Mouse (Mus musculus) intestine, postnatal 0 days (tissue): ENCODE results near the gene Cacna1a. TPM values are rescaled to one million over a fixed set of nuclear protein-coding genes. Genes with fewer than 3 reads are reported as not detected.

ENCODE experiments used
- ATAC-seq: fragments of 200-750 bp; cut with Nextera tagmentation; 2 replicates; pipeline ENCODE4 v1.8.0; 2017; ENCODE audit warnings: mild to moderate bottlenecking, moderate TSS enrichment, moderate library complexity
- H3K27ac ChIP-seq: fragments of 300-500 bp; sonication (generic); 2 replicates; pipeline ENCODE4 v1.5.1; 2014; ENCODE audit warnings: mild to moderate bottlenecking, low read depth, low read length, moderate library complexity
- H3K27me3 ChIP-seq: fragments of 300-500 bp; sonication (generic); replicated peaks from 2 replicates; pipeline ENCODE4 v1.6.1; 2014; ENCODE audit warnings: low read length, mixed read lengths; ENCODE audit not compliant: control insufficient read depth, insufficient read depth
- H3K36me3 ChIP-seq: fragments of 300-500 bp; sonication (generic); 2 replicates; pipeline ENCODE4 v1.6.1; 2014; ENCODE audit warnings: mild to moderate bottlenecking, moderate library complexity; ENCODE audit not compliant: control insufficient read depth, insufficient read depth
- H3K4me1 ChIP-seq: fragments of 300-500 bp; sonication (generic); replicated peaks from 2 replicates; pipeline ENCODE4 v1.6.1; 2014; ENCODE audit warnings: antibody characterized with exemption, low read length, mixed read lengths; ENCODE audit not compliant: control insufficient read depth, insufficient read depth
- H3K4me2 ChIP-seq: fragments of 300-500 bp; sonication (generic); replicated peaks from 2 replicates; pipeline ENCODE4 v1.6.1; 2014; ENCODE audit warnings: low read depth, mild to moderate bottlenecking, moderate library complexity
- H3K4me3 ChIP-seq: fragments of 300-500 bp; sonication (generic); 2 replicates; pipeline ENCODE4 v1.5.1; 2014; ENCODE audit warnings: low read depth, low read length
- H3K9ac ChIP-seq: fragments of 300-500 bp; sonication (generic); 2 replicates; pipeline ENCODE4 v1.6.1; 2014; ENCODE audit warnings: mild to moderate bottlenecking, low read depth, low read length
- H3K9me3 ChIP-seq: fragments of 300-500 bp; sonication (generic); 2 replicates; pipeline ENCODE4 v1.6.1; 2016; ENCODE audit warnings: mixed run types; ENCODE audit not compliant: control insufficient read depth
- CTCF ChIP-seq: sonication (generic); IDR thresholded peaks from 2 replicates; pipeline ENCODE4 v1.5.1; 2016; ENCODE audit warnings: low read depth, mild to moderate bottlenecking, control low read depth, antibody characterized with exemption, moderate library complexity
- WGBS: fragments of 180-500 bp; shearing (Covaris S2); extraction: QIAGEN DNeasy Blood & Tissue Kit; methylation state at CpG from one replicate; pipeline ENCODE4 v1.1.7; 2014; 5-methylcytosine and 5-hydroxymethylcytosine counted together
- polyA plus RNA-seq: library from polyadenylated mRNA; unstranded; fragments of >200 nt; fragmentation: Nextera tagmentation; extraction: Ambion mirVana; gene quantifications from 2 replicates; pipeline ENCODE4 v1.2.1, GENCODE M21; 2015

Gene Cacna1a
- polyA plus RNA-seq, 1 experiment from 2014 or later, result 2.4 TPM

GRCm38 (mm10) chr8:84518720-84519119 lies 130.5 kb downstream of the Cacna1a start:
- no peak for ATAC-seq
- H3K4me1 ChIP-seq, result no peaks in the 10 kb centered on the region
- H3K36me3 ChIP-seq, result no peaks in the 10 kb centered on the region
- no peak overlapping the region for H3K4me3 ChIP-seq
- no peaks in the 10 kb centered on the region for H3K9me3 ChIP-seq
- no peak overlapping the region for H3K9ac ChIP-seq
- TF ChIP-seq CTCF, result no peak
- H3K4me2 ChIP-seq, result no peak overlapping the region
- no peaks in the 10 kb centered on the region for H3K27me3 ChIP-seq
- H3K27ac ChIP-seq, result no peak overlapping the region
- WGBS, result 88% methylated on average over 6 of the region's 6 CpGs

DNA sequence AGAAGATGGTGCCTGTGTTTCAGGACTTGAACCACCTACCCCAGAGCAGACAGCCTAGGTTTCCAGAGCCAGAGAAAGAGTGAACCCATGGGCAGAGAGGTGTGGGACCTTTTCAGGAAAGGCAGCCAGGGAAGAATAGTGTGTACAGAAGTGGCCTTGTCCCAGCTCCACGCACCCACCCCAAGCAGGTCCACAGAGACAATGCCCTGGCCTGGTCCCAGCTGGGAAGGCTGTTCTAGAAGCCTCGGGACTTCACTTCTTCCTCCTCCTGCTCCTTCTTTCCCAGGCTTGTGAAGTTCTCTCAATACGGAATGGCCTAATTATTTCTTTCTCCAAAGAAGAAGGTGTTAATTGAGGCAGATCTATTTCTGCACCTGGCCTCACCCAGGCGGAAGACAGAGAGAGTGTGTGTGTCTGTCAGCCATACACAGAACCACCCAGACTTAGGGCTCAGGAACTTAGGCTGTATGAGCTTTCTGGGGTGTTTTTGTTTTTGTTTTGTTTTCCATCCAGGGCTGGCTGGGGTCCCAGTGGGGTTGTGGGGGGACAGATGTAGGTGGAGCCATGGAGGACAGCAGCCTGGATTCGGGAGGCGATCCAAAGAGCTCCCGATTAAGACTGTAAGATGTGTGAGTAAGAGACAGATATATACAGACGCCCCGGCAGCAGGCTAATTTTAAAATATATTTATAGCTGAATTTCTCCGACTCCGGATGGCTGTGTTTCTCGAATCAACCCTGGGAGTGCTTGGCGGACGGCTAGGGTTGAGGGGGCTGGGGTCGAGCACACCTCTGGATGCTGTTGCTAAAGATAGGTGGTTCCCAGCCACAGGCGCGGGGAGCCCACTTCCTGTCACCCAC lies 131.8 kb downstream of the Cacna1a start:
- H3K27ac ChIP-seq, result no peak overlapping the region
- H3K27me3 ChIP-seq, result no peaks in the 10 kb centered on the region
- no peaks in the 10 kb centered on the region for H3K4me1 ChIP-seq
- H3K9me3 ChIP-seq, result no peaks in the 10 kb centered on the region
- H3K9ac ChIP-seq, result no peak overlapping the region
- WGBS, result 63% methylated on average over 17 of the region's 17 CpGs
- no peak for ATAC-seq
- no peak overlapping the region for H3K4me3 ChIP-seq
- no peaks in the 10 kb centered on the region for H3K36me3 ChIP-seq
- H3K4me2 ChIP-seq, result no peak overlapping the region
- TF ChIP-seq CTCF, result no peak

GRCm38 (mm10) chr8:84520999-84521398 lies 132.8 kb downstream of the Cacna1a start:
- H3K9ac ChIP-seq, result no peak overlapping the region
- WGBS, result 58% methylated on average over 2 of the region's 2 CpGs
- H3K4me2 ChIP-seq, result no peak overlapping the region
- H3K27me3 ChIP-seq, result no peaks in the 10 kb centered on the region
- H3K9me3 ChIP-seq, result no peaks in the 10 kb centered on the region
- H3K4me1 ChIP-seq, result no peaks in the 10 kb centered on the region
- H3K27ac ChIP-seq, result no peak overlapping the region
- TF ChIP-seq CTCF, result no peak
- no peak overlapping the region for H3K4me3 ChIP-seq
- H3K36me3 ChIP-seq, result no peaks in the 10 kb centered on the region
- ATAC-seq, result no peak

GRCm38 (mm10) chr8:84528036-84528435 lies 139.8 kb downstream of the Cacna1a start:
- Histone ChIP-seq H3K4me2 (no peak overlapping the region), H3K4me3 (no peak overlapping the region), H3K4me1 (no peaks in the 10 kb centered on the region), H3K27ac (no peak overlapping the region), H3K36me3 (no peaks in the 10 kb centered on the region), H3K27me3 (no peaks in the 10 kb centered on the region), H3K9ac (no peak overlapping the region), H3K9me3 (no peaks in the 10 kb centered on the region)
- TF ChIP-seq CTCF, result no peak
- WGBS, result 85% methylated on average over 7 of the region's 7 CpGs
- no peak for ATAC-seq

DNA sequence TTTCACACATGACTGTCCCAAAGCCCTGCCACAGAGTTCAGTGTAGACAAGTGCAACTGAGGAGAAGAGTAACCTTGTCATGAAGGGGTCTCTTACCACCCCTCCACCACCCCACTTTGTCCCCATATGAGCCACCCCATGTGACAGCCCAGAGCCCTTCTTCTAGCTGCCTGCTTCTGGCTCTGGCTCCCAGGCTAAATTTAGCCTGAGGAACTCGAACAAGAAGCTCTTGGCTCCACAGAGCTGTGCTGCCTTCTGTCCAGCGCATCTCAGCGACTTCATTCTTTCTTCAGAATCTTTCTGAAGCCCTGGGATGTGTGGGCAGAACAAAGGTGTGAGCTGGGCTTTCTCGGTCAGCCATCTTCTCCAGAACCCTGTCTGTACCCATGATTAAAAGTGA lies 141.3 kb downstream of the Cacna1a start:
- no peak overlapping the region for H3K27ac ChIP-seq
- no peak for TF ChIP-seq CTCF
- no peaks in the 10 kb centered on the region for H3K9me3 ChIP-seq
- no peak for ATAC-seq
- WGBS, result 80% methylated on average over 4 of the region's 4 CpGs
- H3K4me3 ChIP-seq, result no peak overlapping the region
- H3K4me1 ChIP-seq, result no peaks in the 10 kb centered on the region
- no peaks in the 10 kb centered on the region for H3K36me3 ChIP-seq
- H3K4me2 ChIP-seq, result no peak overlapping the region
- H3K9ac ChIP-seq, result no peak overlapping the region
- no peaks in the 10 kb centered on the region for H3K27me3 ChIP-seq

- Histone ChIP-seq H3K4me2 (no peak overlapping the region), H3K9me3 (no peaks in the 10 kb centered on the region), H3K4me3 (no peak overlapping the region), H3K27me3 (no peaks in the 10 kb centered on the region), H3K27ac (no peak overlapping the region), H3K9ac (no peak overlapping the region), H3K36me3 (no peaks in the 10 kb centered on the region), H3K4me1 (no peaks in the 10 kb centered on the region)
- TF ChIP-seq CTCF, result no peak
- WGBS, result 86% methylated on average over 1 of the region's 1 CpGs
- no peak for ATAC-seq
Measured at GRCm38 (mm10) chr8:84532725-84533124, 144.5 kb downstream of the Cacna1a start.
